Mouse (Mus musculus) embryonic facial prominence, embryonic 10.5 days (tissue): ENCODE measurements around the gene Fgd1. TPM values are rescaled to one million over a fixed set of nuclear protein-coding genes. Genes with fewer than 3 reads are reported as not detected.

ENCODE experiments used
- DNase-seq: peaks from one replicate; pipeline ENCODE4 v3.0.0-alpha.2; 2017; ENCODE audit warnings: low spot score
- H3K27ac ChIP-seq: fragments of 300-500 bp; sonication (generic); replicated peaks from 2 replicates; pipeline ENCODE4 v1.5.1; 2016; ENCODE audit warnings: mild to moderate bottlenecking
- H3K27me3 ChIP-seq: fragments of 300-500 bp; sonication (generic); replicated peaks from 2 replicates; pipeline ENCODE4 v1.6.1; 2016; ENCODE audit warnings: low read depth, mild to moderate bottlenecking; ENCODE audit not compliant: poor library complexity, severe bottlenecking
- H3K36me3 ChIP-seq: fragments of 300-500 bp; sonication (generic); replicated peaks from 2 replicates; pipeline ENCODE4 v1.6.1; 2016; ENCODE audit warnings: mild to moderate bottlenecking, moderate library complexity
- H3K4me1 ChIP-seq: fragments of 300-500 bp; sonication (generic); 2 replicates; pipeline ENCODE4 v1.6.1; 2016
- H3K4me3 ChIP-seq: fragments of 300-500 bp; sonication (generic); 2 replicates; pipeline ENCODE4 v1.5.1; 2016; ENCODE audit warnings: mild to moderate bottlenecking, moderate library complexity
- H3K9me3 ChIP-seq: fragments of 300-500 bp; sonication (generic); 2 replicates; pipeline ENCODE4 v1.6.1; 2016; ENCODE audit warnings: mild to moderate bottlenecking
- WGBS: fragments of 180-500 bp; shearing (Covaris S2); methylation state at CpG from one replicate; pipeline ENCODE4 v1.1.7; 2016; 5-methylcytosine and 5-hydroxymethylcytosine counted together
- polyA plus RNA-seq: library from polyadenylated mRNA; unstranded; fragments of >200 nt; fragmentation: Nextera tagmentation; extraction: Ambion mirVana; gene quantifications from 2 replicates; pipeline ENCODE4 v1.2.1, GENCODE M21; 2016

The Fgd1 gene
- polyA plus RNA-seq, result 12.8 and 13.2 TPM in 2 replicates

DNA sequence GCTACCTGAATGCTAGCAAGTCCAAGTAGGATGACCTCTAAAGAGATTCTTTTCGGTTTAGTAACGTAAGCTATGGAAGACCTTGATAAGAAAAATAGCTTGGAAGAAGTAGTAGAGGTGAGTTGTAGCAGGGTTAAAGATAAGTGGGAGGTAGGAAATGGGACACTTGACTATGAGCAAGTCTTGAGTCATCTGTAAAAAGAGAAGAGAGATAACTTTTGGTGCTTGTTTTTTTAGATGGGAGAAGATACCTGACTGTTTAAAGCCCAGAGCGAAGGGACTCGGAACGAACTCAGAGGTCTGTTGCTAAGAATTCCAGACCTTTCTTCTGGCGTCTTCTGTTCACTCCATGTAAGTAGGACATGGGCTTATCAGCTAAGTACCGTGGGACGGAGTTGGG lies at the start of gene Fgd1:
Gene Fgd1, plus strand, starts transcription at position 301 of the 400 bp plus-strand sequence.
- 95% methylated on average over 8 of the region's 8 CpGs for WGBS
- H3K27me3 ChIP-seq, result peaks cover 23% of the 10 kb centered on the region
- peak within 1 kb of the TSS; percentile 95 for H3K27ac ChIP-seq
- peaks cover 12% of the 10 kb centered on the region; the same call in 1 of the 2 replicates for H3K9me3 ChIP-seq
- DNase-seq, result no peak
- H3K4me3 ChIP-seq, result peak within 1 kb of the TSS; percentile 77
- peaks cover 3% of the 10 kb centered on the region; the same call in 1 of the 2 replicates for H3K36me3 ChIP-seq
- peaks cover 22% of the 10 kb centered on the region for H3K4me1 ChIP-seq

DNA sequence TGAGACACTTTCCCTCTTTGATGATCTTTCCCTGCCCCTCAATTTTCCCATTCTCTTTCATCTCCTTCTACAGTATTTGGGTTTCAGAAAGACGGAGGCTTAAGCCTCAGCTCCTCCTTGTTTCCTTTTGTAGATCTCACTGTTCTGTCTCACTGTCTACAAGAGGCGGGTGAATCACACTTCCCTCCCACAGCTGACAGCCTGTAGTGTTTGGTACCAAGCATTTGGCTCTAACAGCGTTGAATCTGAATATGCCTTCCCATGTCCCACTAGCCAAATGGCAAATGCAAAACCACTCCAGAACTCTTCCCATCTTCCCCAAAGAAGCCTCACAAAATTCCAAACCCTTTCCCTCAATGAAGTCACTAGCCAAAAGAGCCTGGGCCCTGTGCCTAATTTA lies 49.2 kb upstream of the Fgd1 start:
- WGBS, result 87% methylated on average over 3 of the region's 3 CpGs
- peaks cover 42% of the 10 kb centered on the region for H3K27me3 ChIP-seq
- H3K36me3 ChIP-seq, result peaks cover 95% of the 10 kb centered on the region

DNA sequence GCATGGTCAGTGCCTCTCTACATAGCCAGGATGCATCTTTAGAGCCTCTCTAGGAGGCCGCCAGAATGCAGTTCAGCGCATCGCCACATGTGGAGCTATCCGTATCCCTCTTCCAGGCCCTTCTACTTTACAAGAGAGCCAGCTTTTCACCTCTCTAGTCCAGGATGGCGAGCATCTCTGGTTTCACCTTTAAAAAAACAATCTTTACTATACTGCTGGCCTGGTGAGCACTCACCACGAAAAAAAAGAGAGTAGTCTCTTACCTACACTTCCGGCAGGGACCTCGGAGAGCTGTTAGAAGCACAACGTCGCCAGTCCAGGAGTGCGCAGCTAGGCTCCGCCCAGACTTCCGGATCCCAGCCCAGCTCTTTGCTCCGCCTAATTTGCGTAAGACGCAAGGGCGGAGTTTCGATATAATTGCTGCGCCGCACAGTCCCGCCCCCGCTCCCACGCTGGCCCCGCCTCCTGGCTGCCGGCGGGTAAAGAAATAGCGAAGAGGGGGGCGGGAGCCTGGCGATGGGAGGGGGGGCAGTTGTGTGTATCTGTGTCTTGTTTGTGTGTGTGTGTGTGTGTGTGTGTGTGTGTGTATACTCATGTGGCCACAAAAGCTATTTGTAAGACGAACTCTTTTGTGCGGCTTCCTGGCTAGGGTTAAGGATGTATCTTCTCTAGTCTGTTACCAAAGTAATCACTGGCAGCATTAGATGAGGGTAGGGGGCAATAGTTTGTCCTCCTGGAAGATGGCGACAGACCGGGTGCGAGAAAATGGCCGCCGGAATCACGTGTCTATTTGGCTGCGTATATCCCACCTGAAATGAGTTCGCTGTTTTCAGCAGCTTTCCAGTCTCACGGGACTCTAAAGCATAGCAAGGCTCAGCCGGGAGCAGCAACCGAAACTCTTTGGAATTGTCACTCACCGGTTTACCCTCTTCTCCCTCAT lies 28.7 kb upstream of the Fgd1 start, which contains the start of gene Gnl3l:
Gene Gnl3l, minus strand, starts transcription at position 385 of the 940 bp plus-strand sequence.
- peaks cover 22% of the 10 kb centered on the region for H3K36me3 ChIP-seq
- no peaks in the 10 kb centered on the region for H3K9me3 ChIP-seq
- peaks cover 28% of the 10 kb centered on the region for H3K27me3 ChIP-seq
- 17% methylated on average over 43 of the region's 43 CpGs for WGBS
- H3K4me1 ChIP-seq, result peaks cover 9% of the 10 kb centered on the region
- H3K4me3 ChIP-seq, result peak within 1 kb of the TSS; percentile 61
- DNase-seq, result peak; percentile 91
- H3K27ac ChIP-seq, result peak within 1 kb of the TSS; percentile 86

More for the DNA sequence above, 49.2 kb upstream of the Fgd1 start:
- Histone ChIP-seq H3K9me3 (no peaks in the 10 kb centered on the region), H3K27ac (no peak overlapping the region), H3K4me3 (no peak overlapping the region), H3K4me1 (no peaks in the 10 kb centered on the region)
- DNase-seq, result no peak

DNA sequence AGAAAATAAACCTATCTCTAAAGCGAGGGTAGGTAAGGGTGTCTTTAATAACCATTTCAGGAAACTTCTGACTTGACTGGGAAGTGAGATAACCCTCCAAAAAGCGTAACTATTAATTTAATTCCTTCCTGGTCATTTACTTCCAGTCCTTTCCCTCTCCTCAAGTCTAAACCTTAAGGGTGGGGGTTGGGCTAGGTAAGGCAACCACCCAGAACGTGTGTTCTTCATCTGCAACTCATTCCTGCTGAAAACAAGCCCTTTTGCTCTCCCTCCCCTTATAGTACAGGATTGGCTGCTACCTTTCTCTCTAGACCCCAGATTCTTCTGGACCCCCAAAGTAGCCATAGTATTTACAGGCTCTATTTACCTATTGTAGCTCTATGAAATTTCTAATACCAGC lies 28.1 kb upstream of the Fgd1 start:
- Histone ChIP-seq H3K4me3 (peak overlapping the region; percentile 61), H3K27me3 (peaks cover 28% of the 10 kb centered on the region), H3K9me3 (no peaks in the 10 kb centered on the region), H3K27ac (peak overlapping the region; percentile 86), H3K4me1 (peaks cover 9% of the 10 kb centered on the region), H3K36me3 (peaks cover 17% of the 10 kb centered on the region)
- WGBS, result 12% methylated on average over 3 of the region's 3 CpGs
- DNase-seq, result peak; percentile 9

DNA sequence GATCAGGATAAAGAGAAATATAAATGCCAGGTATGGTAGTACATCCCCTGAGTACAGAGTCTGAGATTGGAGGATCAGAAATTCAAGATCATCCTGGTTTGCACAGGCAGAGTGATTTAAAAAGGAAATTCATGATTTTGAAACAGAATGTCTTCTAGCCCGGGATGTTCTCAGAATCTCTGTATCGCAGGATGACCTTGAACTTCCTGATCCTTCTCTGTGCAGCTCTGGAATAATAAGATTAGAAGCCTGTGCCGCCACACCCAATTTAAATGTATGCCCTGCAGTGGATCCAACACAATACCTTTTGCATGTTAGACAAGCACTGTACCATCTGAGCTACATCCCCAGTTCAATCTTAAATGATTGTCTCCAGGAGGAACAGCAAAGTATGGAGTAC lies 27.2 kb upstream of the Fgd1 start:
- Histone ChIP-seq H3K36me3 (peaks cover 10% of the 10 kb centered on the region), H3K4me1 (peaks cover 9% of the 10 kb centered on the region), H3K4me3 (peak overlapping the region; percentile 61; the same call in 1 of the 2 replicates), H3K27me3 (peaks cover 28% of the 10 kb centered on the region), H3K27ac (no peak overlapping the region), H3K9me3 (no peaks in the 10 kb centered on the region)
- 78% methylated on average over 3 of the region's 3 CpGs for WGBS
- no peak for DNase-seq

DNA sequence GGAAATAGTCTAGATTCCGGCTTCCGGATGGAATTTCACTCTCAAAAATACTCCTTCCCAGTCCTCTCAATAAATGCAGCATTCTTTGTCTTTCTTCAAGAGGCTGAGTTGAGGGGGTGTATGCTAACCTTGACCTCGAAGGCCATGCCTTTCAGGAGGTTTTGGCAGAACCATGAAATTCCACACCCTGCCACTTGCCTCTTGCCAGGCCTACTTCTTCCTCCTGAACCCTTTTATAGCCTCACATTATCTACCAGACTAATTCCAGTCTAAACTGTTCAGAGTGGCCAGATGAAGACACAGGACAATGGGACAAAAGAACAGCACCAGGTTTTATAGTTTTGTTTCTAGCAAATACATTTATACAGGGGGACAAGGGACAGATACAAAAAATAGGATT lies 14.6 kb upstream of the Fgd1 start:
- no peaks in the 10 kb centered on the region for H3K4me1 ChIP-seq
- peaks cover 57% of the 10 kb centered on the region for H3K27me3 ChIP-seq
- WGBS, result 61% methylated on average over 3 of the region's 3 CpGs
- H3K9me3 ChIP-seq, result no peaks in the 10 kb centered on the region
- no peaks in the 10 kb centered on the region for H3K36me3 ChIP-seq
- H3K4me3 ChIP-seq, result no peak overlapping the region
- 0 out of 2 replicates have a peak overlapping the region, but pooled peaks have one; percentile 24 for H3K27ac ChIP-seq
- no peak for DNase-seq

DNA sequence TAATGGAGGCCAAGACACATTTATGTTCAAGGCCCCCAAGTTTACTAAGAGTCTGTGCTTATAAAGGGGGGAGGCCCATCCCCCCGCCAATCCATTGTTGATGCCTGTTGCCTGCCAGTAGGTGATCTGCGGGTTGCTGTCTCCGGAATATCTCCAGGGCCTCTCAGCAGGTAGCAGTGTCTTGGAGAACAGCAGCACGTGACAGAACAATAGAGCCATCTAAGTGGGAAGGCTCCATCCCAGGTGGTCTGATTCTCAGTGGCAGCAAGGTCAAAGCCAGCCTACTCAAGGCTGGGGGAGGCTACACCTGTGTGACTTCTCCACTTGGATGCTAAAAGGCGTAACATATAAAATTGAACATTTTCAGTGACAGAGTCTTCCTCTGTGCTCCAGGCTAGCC lies 4.7 kb upstream of the Fgd1 start:
- WGBS, result 49% methylated on average over 5 of the region's 5 CpGs
- Histone ChIP-seq H3K36me3 (no peaks in the 10 kb centered on the region), H3K27me3 (peaks cover 12% of the 10 kb centered on the region), H3K27ac (no peak overlapping the region), H3K4me3 (no peak overlapping the region), H3K4me1 (no peaks in the 10 kb centered on the region), H3K9me3 (no peaks in the 10 kb centered on the region)
- DNase-seq, result no peak

DNA sequence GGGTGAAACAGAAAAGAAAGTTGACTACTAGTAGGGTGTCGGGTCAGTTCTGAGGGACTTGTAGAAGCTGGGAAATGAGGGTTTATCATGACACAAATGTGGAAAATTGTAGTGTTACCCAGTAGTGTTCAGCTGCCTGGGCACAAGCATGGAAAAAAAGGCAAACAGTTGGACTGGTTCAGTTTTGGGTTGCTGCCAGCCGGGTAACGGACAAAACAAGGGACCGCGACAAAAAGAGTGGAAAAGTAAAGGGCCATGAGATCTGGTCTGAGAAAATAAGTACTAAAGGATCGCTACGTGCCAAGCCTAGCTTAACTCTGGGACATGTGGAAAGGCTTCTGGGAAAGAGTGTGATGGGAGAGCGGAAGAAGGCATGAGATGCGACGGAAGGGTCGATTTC lies 371 bp downstream of the Fgd1 start:
- H3K4me1 ChIP-seq, result peaks cover 22% of the 10 kb centered on the region
- H3K4me3 ChIP-seq, result peak overlapping the region; percentile 77
- WGBS, result 47% methylated on average over 11 of the region's 11 CpGs
- H3K36me3 ChIP-seq, result peaks cover 5% of the 10 kb centered on the region; the same call in 1 of the 2 replicates
- H3K9me3 ChIP-seq, result peaks cover 12% of the 10 kb centered on the region; the same call in 1 of the 2 replicates
- peak overlapping the region; percentile 95 for H3K27ac ChIP-seq
- H3K27me3 ChIP-seq, result peaks cover 23% of the 10 kb centered on the region
- no peak for DNase-seq

DNA sequence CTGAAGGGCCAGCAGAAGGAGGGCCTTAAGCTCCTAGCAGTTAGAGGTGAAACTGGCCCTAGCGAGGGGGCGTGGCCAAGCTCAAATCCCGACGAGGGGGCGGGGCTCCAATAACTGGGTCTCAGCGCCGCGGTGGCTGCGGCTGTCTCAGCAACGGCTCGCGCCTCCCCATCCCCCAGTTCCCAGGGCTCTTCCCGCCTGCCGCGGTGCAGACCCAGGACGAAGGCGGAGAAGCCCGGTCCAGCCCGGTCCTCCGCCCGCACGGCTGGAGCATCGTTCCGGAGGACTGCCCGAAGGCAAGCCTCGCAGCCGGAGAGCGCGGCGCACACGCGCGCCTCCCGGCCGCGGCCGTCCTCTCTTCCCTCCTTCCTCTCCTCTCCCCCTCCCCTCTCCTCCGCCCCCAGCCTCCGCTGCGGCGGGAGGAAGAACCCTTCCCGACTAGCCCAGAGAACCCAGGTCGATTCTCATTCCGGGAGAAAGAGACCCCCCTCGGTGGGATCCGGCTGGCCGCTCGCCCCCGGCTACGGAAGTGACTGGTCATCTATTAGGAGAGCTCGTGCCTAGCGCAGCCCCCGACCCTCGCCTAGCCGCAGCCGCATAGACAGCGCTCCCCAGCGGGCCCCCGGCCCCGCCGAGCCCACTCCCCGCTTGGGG lies 954 bp downstream of the Fgd1 start:
- H3K36me3 ChIP-seq, result peaks cover 5% of the 10 kb centered on the region; the same call in 1 of the 2 replicates
- peak overlapping the region; percentile 77 for H3K4me3 ChIP-seq
- peaks cover 12% of the 10 kb centered on the region; the same call in 1 of the 2 replicates for H3K9me3 ChIP-seq
- DNase-seq, result peak; percentile 90
- peaks cover 22% of the 10 kb centered on the region for H3K4me1 ChIP-seq
- peaks cover 23% of the 10 kb centered on the region for H3K27me3 ChIP-seq
- 21% methylated on average over 58 of the region's 62 CpGs for WGBS
- H3K27ac ChIP-seq, result peak overlapping the region; percentile 95

DNA sequence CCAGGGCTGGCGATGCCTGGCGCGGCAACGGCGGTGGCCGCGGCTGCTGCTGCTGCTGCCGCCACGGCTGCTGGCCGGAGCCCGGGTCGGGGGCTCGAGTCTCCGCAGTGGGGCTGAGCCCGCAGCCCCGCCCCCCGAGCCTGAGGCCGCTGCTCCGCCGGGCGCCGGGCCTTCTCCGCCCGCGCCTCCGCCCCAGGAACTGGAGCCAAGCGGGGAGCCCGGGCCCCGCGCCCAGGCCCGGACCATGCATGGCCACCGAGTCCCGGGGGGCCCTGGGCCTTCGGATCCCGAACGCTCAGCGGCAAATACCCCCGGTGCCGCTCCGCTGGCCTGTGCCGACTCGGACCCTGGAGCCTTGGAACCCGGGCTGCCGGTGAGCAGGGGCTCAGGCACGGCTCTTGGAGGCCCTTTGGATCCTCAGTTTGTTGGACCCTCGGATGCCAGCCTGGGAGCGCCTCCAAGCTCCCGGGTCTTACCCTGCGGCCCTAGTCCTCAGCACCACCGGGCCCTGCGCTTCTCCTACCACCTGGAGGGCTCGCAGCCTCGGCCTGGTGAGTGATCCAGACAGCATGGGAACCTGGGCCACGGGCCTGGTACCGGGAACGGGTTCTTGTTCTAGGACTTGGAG lies 1.6 kb downstream of the Fgd1 start:
- WGBS, result 25% methylated on average over 56 of the region's 56 CpGs

DNA sequence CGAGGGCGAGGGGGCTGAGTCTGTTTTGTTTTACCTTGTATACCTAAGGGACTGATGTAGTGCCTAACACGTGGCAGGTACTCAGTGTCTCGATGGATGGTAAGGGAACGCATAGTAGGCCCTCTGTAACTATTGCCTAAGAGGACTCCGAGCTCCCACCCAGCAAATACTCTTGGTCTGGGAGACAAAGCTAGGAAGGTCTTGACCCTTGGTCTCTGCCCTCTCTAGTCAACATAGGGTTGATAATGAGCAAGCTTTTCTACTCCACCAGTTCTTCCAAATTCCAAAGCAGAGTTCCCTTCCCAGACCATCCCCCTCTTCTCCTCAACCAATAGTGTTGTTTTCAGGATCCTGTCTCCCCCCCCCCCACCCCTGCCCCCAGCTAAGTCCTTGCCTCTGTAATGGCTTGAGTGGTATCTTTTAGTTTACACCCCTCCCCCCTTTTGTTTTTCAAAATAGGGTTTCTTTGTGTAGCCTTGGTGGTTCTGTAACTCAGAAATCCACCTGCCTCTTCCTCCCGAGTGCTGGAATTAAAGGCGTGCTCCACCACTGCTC lies 3.8 kb downstream of the Fgd1 start:
- H3K9me3 ChIP-seq, result peaks cover 12% of the 10 kb centered on the region; the same call in 1 of the 2 replicates
- no peak for DNase-seq
- peaks cover 42% of the 10 kb centered on the region for H3K27me3 ChIP-seq
- peaks cover 40% of the 10 kb centered on the region for H3K4me1 ChIP-seq
- no peak overlapping the region for H3K27ac ChIP-seq
- 49% methylated on average over 8 of the region's 8 CpGs for WGBS
- H3K4me3 ChIP-seq, result peak overlapping the region; percentile 77
- H3K36me3 ChIP-seq, result peaks cover 5% of the 10 kb centered on the region; the same call in 1 of the 2 replicates

More for the DNA sequence above, 1.6 kb downstream of the Fgd1 start:
- H3K27ac ChIP-seq, result peak overlapping the region; percentile 95
- peaks cover 12% of the 10 kb centered on the region; the same call in 1 of the 2 replicates for H3K9me3 ChIP-seq
- peaks cover 24% of the 10 kb centered on the region for H3K27me3 ChIP-seq
- DNase-seq, result no peak
- peak overlapping the region; percentile 77 for H3K4me3 ChIP-seq
- peaks cover 5% of the 10 kb centered on the region; the same call in 1 of the 2 replicates for H3K36me3 ChIP-seq
- peaks cover 22% of the 10 kb centered on the region for H3K4me1 ChIP-seq
